Mouse (Mus musculus) ovary, adult 18-20 months (tissue): ENCODE results near the gene Polq.
"Not testable (repeated sequence)": the region's sequence is repeated elsewhere in the genome, so short reads cannot be mapped to it uniquely, and the experiment has no call there.

Source experiments
- DNase-seq: peaks from one replicate; pipeline ENCODE4 v3.0.0; 2022; ENCODE audit warnings: low spot score, mixed read lengths

The Polq gene

GRCm38 (mm10) chr16:37094169-37094833 is 82.7 kb downstream of the Polq start:
- DNase-seq = no peak

GRCm38 (mm10) chr16:37108763-37109162 is 97.2 kb downstream of the Polq start:
- no peak for DNase-seq

DNA sequence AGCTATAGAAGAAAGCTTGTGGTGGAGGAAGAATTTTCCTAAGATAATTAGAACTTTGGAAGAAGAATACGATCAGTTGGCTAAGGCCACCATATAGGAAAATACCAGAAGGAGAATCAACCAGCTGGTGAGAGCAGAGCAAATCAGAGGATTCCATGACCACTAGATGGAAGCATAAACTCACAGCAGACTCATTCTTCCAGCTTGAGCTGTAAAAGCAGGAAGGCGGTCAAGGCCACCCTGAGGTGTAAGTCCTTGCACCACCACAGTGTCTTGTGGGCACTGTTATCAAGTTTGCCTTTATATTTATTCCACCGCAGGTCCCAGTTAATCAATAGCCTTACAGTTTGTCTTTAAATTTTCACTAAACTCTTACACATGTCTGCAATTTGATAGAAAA is 97.7 kb downstream of the Polq start:
- DNase-seq = peak; percentile 51

DNA sequence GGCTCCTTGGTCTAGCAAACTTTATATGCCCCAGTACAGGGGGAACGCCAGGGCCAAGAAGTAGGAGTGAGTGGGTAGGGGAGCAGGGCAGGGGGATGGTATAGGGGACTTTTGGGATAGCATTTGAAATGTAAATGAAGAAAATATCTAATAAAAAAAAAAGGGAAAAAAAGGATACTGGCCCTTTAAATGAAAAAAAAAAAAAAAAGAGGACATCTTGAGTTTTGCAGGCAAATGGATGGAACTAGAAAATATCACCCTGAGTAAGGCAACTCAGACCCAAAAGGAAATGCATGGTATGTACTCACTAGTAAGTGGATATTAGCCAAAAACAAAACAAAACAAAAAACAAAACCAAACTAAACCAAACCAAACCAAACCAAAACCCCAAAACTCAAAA is 113.6 kb downstream of the Polq start:
- DNase-seq = not testable (repeated sequence)
